Mouse (Mus musculus): ENCODE measurements around the gene Myb.

GRCm38 (mm10) chr10:21135297-21135696 lies 25.5 kb downstream of the Myb start:
- TF ChIP-seq TCF12 (IDR thresholded peaks at IDR 0.05; ENCODE audit: low read depth, low read length) = no peak
- no peak for TF ChIP-seq EP300 (IDR thresholded peaks at IDR 0.05; ENCODE audit: low read length)
- no peak for TF ChIP-seq CTCF (conservative IDR thresholded peaks at IDR 0.05 in 1 of 2, IDR thresholded peaks at IDR 0.05 in 1 of 2; ENCODE audit: low read depth in 2 of 2, low read length in 2 of 2)
- TF ChIP-seq ZC3H11A (IDR thresholded peaks at IDR 0.05; ENCODE audit: low read depth, low read length) = no peak
- TF ChIP-seq SMC3 (IDR thresholded peaks at IDR 0.05; ENCODE audit: low read depth, low read length) = no peak
- no peak for TF ChIP-seq POLR2A (IDR thresholded peaks at IDR 0.05; ENCODE audit: low read depth, low read length)
- no peak for TF ChIP-seq CHD2 (IDR thresholded peaks at IDR 0.05; ENCODE audit: low read length)
- no peak for TF ChIP-seq PAX5 (IDR thresholded peaks at IDR 0.05; ENCODE audit: low read length)
- TF ChIP-seq KAT2A (IDR thresholded peaks at IDR 0.05; ENCODE audit: insufficient replicate concordance, low read length) = no peak
- TF ChIP-seq ZKSCAN1 (IDR thresholded peaks at IDR 0.05; ENCODE audit: borderline replicate concordance, low read depth, low read length) = no peak
- no peak for TF ChIP-seq ZNF384 (IDR thresholded peaks at IDR 0.05; ENCODE audit: low read depth, low read length)
